Mouse (Mus musculus) left cerebral cortex, adult 8-10 months (tissue): Measurements from ENCODE around the gene Zg16. TPM values are rescaled to one million over a fixed set of nuclear protein-coding genes. Genes with fewer than 3 reads are reported as not detected.

Source experiments
- DNase-seq, 2 experiments: peaks; one replicate each; pipeline ENCODE4 v3.0.0; 2022; ENCODE audit warnings: low spot score in 2 of 2
- total RNA-seq, 4 experiments: library from RNA; stranded (reverse); gene quantifications; 2 replicates each; pipeline ENCODE4 v1.2.4; 2022

Zg16 gene
- total RNA-seq, 4 experiments from 2014 or later: not detected

- DNase-seq: no peak
These were observed 10.9 kb downstream of the Zg16 start for GRCm38 (mm10) chr7:127076188-127076587.

GRCm38 (mm10) chr7:127073221-127073620, 13.9 kb downstream of the Zg16 start:
- no peak for DNase-seq

GRCm38 (mm10) chr7:127070871-127071413, 16.2 kb downstream of the Zg16 start:
- no peak for DNase-seq

GRCm38 (mm10) chr7:127066317-127066716, 20.8 kb downstream of the Zg16 start:
- no peak for DNase-seq

- DNase-seq: no peak
These were observed 21.6 kb downstream of the Zg16 start for GRCm38 (mm10) chr7:127065538-127065937.

- DNase-seq: peak in 1 of 2 experiments; percentile 12
These were observed 32.0 kb downstream of the Zg16 start for GRCm38 (mm10) chr7:127055026-127055585.

- DNase-seq: peak; percentile 72 to 92
These were observed 45.1 kb downstream of the Zg16 start, which contains the start of gene Kif22 for GRCm38 (mm10) chr7:127041851-127042672. Gene Kif22, minus strand, starts transcription at chr7:127042471.

GRCm38 (mm10) chr7:127031244-127031643, 55.9 kb downstream of the Zg16 start:
- DNase-seq: no peak

- DNase-seq: no peak
These were observed 57.0 kb downstream of the Zg16 start for GRCm38 (mm10) chr7:127030172-127030571.

GRCm38 (mm10) chr7:127027885-127028284, 59.2 kb downstream of the Zg16 start:
- no peak for DNase-seq

GRCm38 (mm10) chr7:127026984-127027726, 60.0 kb downstream of the Zg16 start, which contains the start of gene Maz:
Gene Maz, minus strand, starts transcription at chr7:127027037.
- DNase-seq: peak; percentile 99

- no peak for DNase-seq
These were observed 60.5 kb downstream of the Zg16 start for GRCm38 (mm10) chr7:127026616-127026983.

- peak; percentile 49 to 74 for DNase-seq
These were observed 60.9 kb downstream of the Zg16 start for GRCm38 (mm10) chr7:127026161-127026600.

- peak; percentile 25 to 44 for DNase-seq
These were observed 61.5 kb downstream of the Zg16 start for GRCm38 (mm10) chr7:127025556-127026160.

GRCm38 (mm10) chr7:127024755-127025555, 62.2 kb downstream of the Zg16 start:
- peak; percentile 63 to 84 for DNase-seq

- no peak for DNase-seq
These were observed 63.0 kb downstream of the Zg16 start for GRCm38 (mm10) chr7:127023896-127024690.

GRCm38 (mm10) chr7:127023272-127023691, 63.8 kb downstream of the Zg16 start:
- DNase-seq: no peak

- DNase-seq: no peak
These were observed 64.4 kb downstream of the Zg16 start for GRCm38 (mm10) chr7:127022528-127023271.
